Mouse (Mus musculus): ENCODE measurements around the gene Acvr1b. TPM values are rescaled to one million over a fixed set of nuclear protein-coding genes. Genes with fewer than 3 reads are reported as not detected.

The Acvr1b gene
- total RNA-seq, 1 experiment from 2014 or later, result 25.5 TPM

GRCm38 (mm10) chr15:101231648-101232180 is 57.8 kb downstream of the Acvr1b start:
- no peak for ATAC-seq (replicated peaks in 1 of 2; ENCODE audit: insufficient read depth in 1 of 2, low FRiP score in 2 of 2, low TSS enrichment in 1 of 2, low read depth in 1 of 2, poor library complexity in 2 of 2, severe bottlenecking in 2 of 2)

- no peak for ATAC-seq (replicated peaks in 1 of 2; ENCODE audit: insufficient read depth in 1 of 2, low FRiP score in 2 of 2, low TSS enrichment in 1 of 2, low read depth in 1 of 2, poor library complexity in 2 of 2, severe bottlenecking in 2 of 2)
Measured at GRCm38 (mm10) chr15:101232607-101233006, 58.7 kb downstream of the Acvr1b start.

- no peak for ATAC-seq (replicated peaks in 1 of 2; ENCODE audit: insufficient read depth in 1 of 2, low FRiP score in 2 of 2, low TSS enrichment in 1 of 2, low read depth in 1 of 2, poor library complexity in 2 of 2, severe bottlenecking in 2 of 2)
Measured at GRCm38 (mm10) chr15:101233183-101233582, 59.3 kb downstream of the Acvr1b start.

DNA sequence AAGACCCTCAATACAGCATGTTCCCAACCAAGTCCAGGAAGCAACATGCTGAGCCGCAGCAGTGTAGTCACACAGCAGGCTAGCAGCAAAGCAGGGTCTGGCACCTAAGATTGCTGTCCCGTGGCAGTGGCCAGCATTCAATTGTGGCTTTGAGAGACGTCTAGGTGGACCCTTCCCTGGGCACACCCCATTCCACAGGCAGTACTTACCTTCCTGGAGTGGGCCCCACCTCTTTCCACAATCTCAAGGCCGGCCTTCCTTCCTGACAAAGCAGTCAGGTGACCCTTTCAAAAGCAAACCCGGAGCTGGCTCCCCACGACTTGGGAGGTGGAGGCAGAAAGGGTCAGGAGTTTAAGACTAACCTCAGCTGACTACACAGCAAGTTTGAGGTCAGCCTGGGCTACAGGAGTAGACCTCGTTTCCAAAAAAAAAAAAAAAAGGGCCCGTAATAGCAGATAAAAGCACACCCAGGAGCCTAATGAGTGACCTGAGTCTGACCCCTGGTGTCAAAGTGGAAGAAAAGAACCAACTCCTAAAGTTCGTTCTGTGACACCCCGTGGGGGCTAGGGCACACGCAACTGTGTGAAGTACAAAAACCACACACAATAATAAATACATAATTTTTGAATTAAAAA is 59.9 kb downstream of the Acvr1b start:
- ATAC-seq (replicated peaks in 1 of 2; ENCODE audit: insufficient read depth in 1 of 2, low FRiP score in 2 of 2, low TSS enrichment in 1 of 2, low read depth in 1 of 2, poor library complexity in 2 of 2, severe bottlenecking in 2 of 2), result no peak; a peak in 1 of 4 replicates

GRCm38 (mm10) chr15:101234611-101235341 is 60.9 kb downstream of the Acvr1b start:
- no peak for ATAC-seq (replicated peaks in 1 of 2; ENCODE audit: insufficient read depth in 1 of 2, low FRiP score in 2 of 2, low TSS enrichment in 1 of 2, low read depth in 1 of 2, poor library complexity in 2 of 2, severe bottlenecking in 2 of 2)

DNA sequence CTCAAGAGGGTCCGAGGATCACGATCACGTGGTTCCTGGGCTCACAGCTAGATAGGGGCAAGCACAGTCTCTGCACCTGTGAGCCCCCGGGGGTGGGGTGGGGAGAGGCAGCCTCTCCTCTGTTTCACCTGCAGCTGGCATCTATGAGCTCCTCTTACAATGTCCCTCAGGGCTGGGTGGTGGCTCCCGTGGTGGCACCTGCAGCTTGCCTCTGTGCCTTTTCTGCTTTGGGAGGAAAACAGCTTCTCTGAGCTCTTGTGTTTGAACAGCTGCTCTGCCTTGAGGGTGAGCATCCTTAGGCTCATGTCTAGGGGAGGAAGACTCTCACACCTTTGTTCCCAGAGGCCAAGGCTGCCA is 61.5 kb downstream of the Acvr1b start:
- no peak for ATAC-seq (replicated peaks in 1 of 2; ENCODE audit: insufficient read depth in 1 of 2, low FRiP score in 2 of 2, low TSS enrichment in 1 of 2, low read depth in 1 of 2, poor library complexity in 2 of 2, severe bottlenecking in 2 of 2)

GRCm38 (mm10) chr15:101235728-101236327 is 62.0 kb downstream of the Acvr1b start:
- ATAC-seq (replicated peaks in 1 of 2; ENCODE audit: insufficient read depth in 1 of 2, low FRiP score in 2 of 2, low TSS enrichment in 1 of 2, low read depth in 1 of 2, poor library complexity in 2 of 2, severe bottlenecking in 2 of 2), result no peak

DNA sequence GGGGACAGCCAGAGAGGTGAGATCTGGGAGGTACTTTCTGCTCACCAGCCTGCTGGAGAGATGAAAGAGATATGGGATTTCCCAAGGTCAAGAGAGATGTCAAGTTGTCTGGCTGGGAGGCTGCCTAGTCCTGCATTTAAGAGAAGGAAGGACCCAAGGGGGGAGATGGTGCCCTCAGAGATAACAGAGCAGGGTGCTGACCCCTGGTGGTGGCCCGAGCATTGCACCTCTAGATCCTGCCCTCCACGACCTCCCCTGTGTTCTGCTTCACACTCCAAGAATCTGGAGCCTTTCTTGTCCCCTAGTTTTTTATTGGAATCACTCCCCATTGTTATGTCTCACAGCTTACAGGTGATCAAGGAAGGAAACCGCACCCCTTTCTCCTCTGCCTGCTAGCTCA is 63.0 kb downstream of the Acvr1b start:
- peak; percentile 51 to 57; a peak in 3 of 4 replicates for ATAC-seq (replicated peaks in 1 of 2; ENCODE audit: insufficient read depth in 1 of 2, low FRiP score in 2 of 2, low TSS enrichment in 1 of 2, low read depth in 1 of 2, poor library complexity in 2 of 2, severe bottlenecking in 2 of 2)

DNA sequence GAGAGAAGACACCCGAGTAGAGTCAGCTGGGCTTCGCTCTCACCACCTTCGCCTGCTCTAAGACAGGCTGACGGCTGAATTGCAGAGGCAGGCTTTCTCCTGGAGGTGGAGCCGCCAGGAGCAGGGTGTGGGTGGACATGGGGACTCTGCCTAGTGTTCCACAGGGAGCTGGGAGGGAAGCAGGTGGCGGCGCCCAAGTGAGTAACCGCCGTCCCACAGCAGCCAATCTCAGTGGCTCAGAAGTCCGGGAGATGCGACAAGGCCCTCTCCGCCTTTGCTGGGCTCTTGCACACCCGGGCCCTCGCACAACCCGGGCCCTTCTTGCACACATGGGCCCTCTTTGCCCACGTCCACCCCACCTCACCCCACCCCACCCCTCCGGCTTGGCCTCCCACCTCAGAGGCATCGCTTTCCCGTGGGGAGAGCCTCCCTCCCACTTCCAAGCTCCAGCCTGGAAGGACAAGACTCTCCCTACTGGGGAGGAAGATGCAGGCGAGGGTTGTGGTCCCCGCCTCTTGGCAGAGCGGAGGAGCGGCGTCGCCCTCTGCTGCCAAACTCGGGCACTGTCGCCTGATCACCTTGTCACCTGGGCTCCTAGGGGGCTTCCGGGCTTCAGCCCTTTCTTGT is 65.1 kb downstream of the Acvr1b start:
- no peak for ATAC-seq (replicated peaks in 1 of 2; ENCODE audit: insufficient read depth in 1 of 2, low FRiP score in 2 of 2, low TSS enrichment in 1 of 2, low read depth in 1 of 2, poor library complexity in 2 of 2, severe bottlenecking in 2 of 2)

GRCm38 (mm10) chr15:101239821-101240220 is 66.0 kb downstream of the Acvr1b start:
- no peak for ATAC-seq (replicated peaks in 1 of 2; ENCODE audit: insufficient read depth in 1 of 2, low FRiP score in 2 of 2, low TSS enrichment in 1 of 2, low read depth in 1 of 2, poor library complexity in 2 of 2, severe bottlenecking in 2 of 2)

DNA sequence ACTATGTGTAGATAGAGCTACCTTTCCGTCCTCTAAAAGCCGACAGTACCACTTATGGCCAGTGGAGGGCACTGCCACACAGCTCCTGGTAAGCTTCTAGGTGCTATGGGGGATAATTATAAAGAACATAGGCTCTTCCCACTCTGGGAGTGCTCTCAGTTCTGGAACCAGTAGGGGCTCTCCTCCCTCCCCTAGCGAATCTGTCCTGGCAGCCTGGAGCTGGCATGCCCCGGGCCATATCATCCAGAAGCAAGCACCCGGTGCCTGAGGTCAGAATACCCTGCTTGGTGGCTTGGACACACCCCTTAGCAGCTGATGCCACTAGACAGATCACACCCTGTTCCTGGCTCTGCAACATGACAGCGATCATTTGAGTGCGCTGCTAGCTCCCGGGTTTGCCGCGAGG is 66.9 kb downstream of the Acvr1b start:
- ATAC-seq (replicated peaks in 1 of 2; ENCODE audit: insufficient read depth in 1 of 2, low FRiP score in 2 of 2, low TSS enrichment in 1 of 2, low read depth in 1 of 2, poor library complexity in 2 of 2, severe bottlenecking in 2 of 2), result peak; percentile 54 to 59

GRCm38 (mm10) chr15:101241236-101241635 is 67.4 kb downstream of the Acvr1b start:
- ATAC-seq (replicated peaks in 1 of 2; ENCODE audit: insufficient read depth in 1 of 2, low FRiP score in 2 of 2, low TSS enrichment in 1 of 2, low read depth in 1 of 2, poor library complexity in 2 of 2, severe bottlenecking in 2 of 2), result no peak

DNA sequence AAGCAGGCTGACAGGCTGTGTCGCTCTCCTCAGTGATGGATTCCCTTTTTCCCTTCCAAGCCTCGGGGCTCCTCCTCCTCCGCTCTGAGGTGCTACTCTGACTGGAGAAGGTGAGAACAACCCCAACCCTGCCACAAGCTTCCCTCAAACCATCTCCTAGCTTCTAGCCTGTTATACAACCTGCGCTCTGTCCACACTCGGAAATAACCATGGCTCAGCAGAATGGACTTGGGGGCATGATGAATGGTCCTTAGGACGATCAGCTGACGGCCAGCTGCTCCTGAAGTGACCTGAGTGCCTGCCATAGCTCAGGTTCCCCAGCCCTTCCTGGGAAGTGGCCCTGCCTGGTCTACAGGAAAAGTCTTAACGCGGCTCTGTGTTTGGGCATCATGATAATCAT is 68.0 kb downstream of the Acvr1b start:
- ATAC-seq (replicated peaks in 1 of 2; ENCODE audit: insufficient read depth in 1 of 2, low FRiP score in 2 of 2, low TSS enrichment in 1 of 2, low read depth in 1 of 2, poor library complexity in 2 of 2, severe bottlenecking in 2 of 2), result no peak

DNA sequence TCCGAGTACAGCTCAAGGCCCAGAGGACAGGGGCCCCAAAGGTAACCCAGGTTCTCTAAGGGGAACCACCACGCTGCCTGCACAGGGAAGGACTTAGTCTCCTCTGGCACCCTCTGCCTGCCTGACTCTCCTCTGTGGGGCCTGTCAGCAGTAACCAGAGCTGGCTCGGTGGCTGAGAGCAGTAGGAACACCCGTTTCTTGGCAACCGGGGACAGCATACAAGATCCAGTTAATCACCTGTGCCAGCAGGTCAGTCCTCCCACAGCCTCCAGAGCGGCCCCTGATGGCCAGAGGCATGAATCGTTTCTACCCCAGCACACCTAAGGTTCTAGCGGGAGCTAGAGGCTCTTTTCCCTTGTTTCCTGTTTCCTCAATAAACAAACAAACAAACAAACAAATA is 68.8 kb downstream of the Acvr1b start:
- no peak for ATAC-seq (replicated peaks in 1 of 2; ENCODE audit: insufficient read depth in 1 of 2, low FRiP score in 2 of 2, low TSS enrichment in 1 of 2, low read depth in 1 of 2, poor library complexity in 2 of 2, severe bottlenecking in 2 of 2)

- ATAC-seq (replicated peaks in 1 of 2; ENCODE audit: insufficient read depth in 1 of 2, low FRiP score in 2 of 2, low TSS enrichment in 1 of 2, low read depth in 1 of 2, poor library complexity in 2 of 2, severe bottlenecking in 2 of 2), result peak; percentile 56 to 61
Measured at GRCm38 (mm10) chr15:101244012-101244411, 70.1 kb downstream of the Acvr1b start.

- ATAC-seq (replicated peaks in 1 of 2; ENCODE audit: insufficient read depth in 1 of 2, low FRiP score in 2 of 2, low TSS enrichment in 1 of 2, low read depth in 1 of 2, poor library complexity in 2 of 2, severe bottlenecking in 2 of 2), result peak; percentile 85 to 90
Measured at GRCm38 (mm10) chr15:101246231-101247154, 72.6 kb downstream of the Acvr1b start.

DNA sequence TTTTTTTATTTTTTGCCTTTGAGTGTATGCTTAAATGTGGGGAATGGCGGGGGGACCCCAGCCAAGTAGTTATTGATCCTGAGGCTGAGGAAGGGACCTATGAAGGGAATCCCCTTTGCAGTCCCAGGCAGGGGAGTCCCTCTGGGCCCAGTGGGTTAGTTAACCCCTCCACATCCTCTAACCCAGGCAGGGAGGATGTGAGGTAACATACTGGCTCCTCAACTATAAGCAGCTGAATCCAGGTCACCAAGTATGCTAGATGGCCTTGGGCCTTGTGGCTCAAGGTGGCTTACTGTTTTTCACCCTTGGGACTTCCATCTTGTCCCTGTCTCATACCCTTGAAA is 73.3 kb downstream of the Acvr1b start:
- ATAC-seq (replicated peaks in 1 of 2; ENCODE audit: insufficient read depth in 1 of 2, low FRiP score in 2 of 2, low TSS enrichment in 1 of 2, low read depth in 1 of 2, poor library complexity in 2 of 2, severe bottlenecking in 2 of 2), result no peak

All from hematopoietic stem cell, adult 5-6 weeks (primary cell).